Mouse (Mus musculus): ENCODE measurements at regions not wholly inside any gene's neighbourhood (a gene's known extent, or its start where the extent isn't known, plus 50 kb on each side); places are given as distances from the start of the nearest gene placed in this dataset.

- no peak for ATAC-seq (replicated peaks; ENCODE audit: low FRiP score, low TSS enrichment, poor library complexity, severe bottlenecking)
Observed at GRCm38 (mm10) chr13:71271727-71272418, 430.3 kb upstream of the Adamts16 start.

- no peak for ATAC-seq (replicated peaks; ENCODE audit: low FRiP score, low TSS enrichment, poor library complexity, severe bottlenecking)
Observed at GRCm38 (mm10) chr13:71270370-71270769, 428.8 kb upstream of the Adamts16 start.

- no peak for ATAC-seq (replicated peaks; ENCODE audit: low FRiP score, low TSS enrichment, poor library complexity, severe bottlenecking)
Observed at GRCm38 (mm10) chr13:71269496-71269895, 427.9 kb upstream of the Adamts16 start.

GRCm38 (mm10) chr13:71263315-71263878 is 421.8 kb upstream of the Adamts16 start:
- no peak for ATAC-seq (replicated peaks; ENCODE audit: low FRiP score, low TSS enrichment, poor library complexity, severe bottlenecking)

- ATAC-seq (replicated peaks; ENCODE audit: low FRiP score, low TSS enrichment, poor library complexity, severe bottlenecking): no peak
Observed at GRCm38 (mm10) chr13:71262575-71263295, 421.1 kb upstream of the Adamts16 start.

- no peak for ATAC-seq (replicated peaks; ENCODE audit: low FRiP score, low TSS enrichment, poor library complexity, severe bottlenecking)
Observed at GRCm38 (mm10) chr13:71254016-71254415, 412.4 kb upstream of the Adamts16 start.

GRCm38 (mm10) chr13:71248261-71249031 is 406.8 kb upstream of the Adamts16 start:
- ATAC-seq (replicated peaks; ENCODE audit: low FRiP score, low TSS enrichment, poor library complexity, severe bottlenecking): no peak

GRCm38 (mm10) chr13:71247241-71247640 is 405.6 kb upstream of the Adamts16 start:
- no peak for ATAC-seq (replicated peaks; ENCODE audit: low FRiP score, low TSS enrichment, poor library complexity, severe bottlenecking)

GRCm38 (mm10) chr13:71245326-71245725 is 403.7 kb upstream of the Adamts16 start:
- ATAC-seq (replicated peaks; ENCODE audit: low FRiP score, low TSS enrichment, poor library complexity, severe bottlenecking): no peak

- no peak for ATAC-seq (replicated peaks; ENCODE audit: low FRiP score, low TSS enrichment, poor library complexity, severe bottlenecking)
Observed at GRCm38 (mm10) chr13:71239782-71240181, 398.2 kb upstream of the Adamts16 start.

- ATAC-seq (replicated peaks; ENCODE audit: low FRiP score, low TSS enrichment, poor library complexity, severe bottlenecking): no peak
Observed at GRCm38 (mm10) chr13:71235338-71235737, 393.7 kb upstream of the Adamts16 start.

GRCm38 (mm10) chr13:71231182-71231581 is 389.6 kb upstream of the Adamts16 start:
- no peak for ATAC-seq (replicated peaks; ENCODE audit: low FRiP score, low TSS enrichment, poor library complexity, severe bottlenecking)

- ATAC-seq (replicated peaks; ENCODE audit: low FRiP score, low TSS enrichment, poor library complexity, severe bottlenecking): no peak
Observed at GRCm38 (mm10) chr13:71214776-71215175, 373.2 kb upstream of the Adamts16 start.

- ATAC-seq (replicated peaks; ENCODE audit: low FRiP score, low TSS enrichment, poor library complexity, severe bottlenecking): no peak
Observed at GRCm38 (mm10) chr13:71211363-71211762, 369.8 kb upstream of the Adamts16 start.

GRCm38 (mm10) chr13:71210658-71211251 is 369.1 kb upstream of the Adamts16 start:
- ATAC-seq (replicated peaks; ENCODE audit: low FRiP score, low TSS enrichment, poor library complexity, severe bottlenecking): no peak

- ATAC-seq (replicated peaks; ENCODE audit: low FRiP score, low TSS enrichment, poor library complexity, severe bottlenecking): no peak
Observed at GRCm38 (mm10) chr13:71205708-71206107, 364.1 kb upstream of the Adamts16 start.

- no peak for ATAC-seq (replicated peaks; ENCODE audit: low FRiP score, low TSS enrichment, poor library complexity, severe bottlenecking)
Observed at GRCm38 (mm10) chr13:71200656-71201055, 359.0 kb upstream of the Adamts16 start.

- no peak for ATAC-seq (replicated peaks; ENCODE audit: low FRiP score, low TSS enrichment, poor library complexity, severe bottlenecking)
Observed at GRCm38 (mm10) chr13:71195675-71196074, 354.1 kb upstream of the Adamts16 start.

GRCm38 (mm10) chr13:71184500-71184899 is 342.9 kb upstream of the Adamts16 start:
- no peak for ATAC-seq (replicated peaks; ENCODE audit: low FRiP score, low TSS enrichment, poor library complexity, severe bottlenecking)

- ATAC-seq (replicated peaks; ENCODE audit: low FRiP score, low TSS enrichment, poor library complexity, severe bottlenecking): no peak
Observed at GRCm38 (mm10) chr13:71179083-71179482, 337.5 kb upstream of the Adamts16 start.

Measured in megakaryocyte-erythroid progenitor cell, adult 5-6 weeks (primary cell).